Mouse (Mus musculus): Measurements from ENCODE around the gene Ndrg3.

DNA sequence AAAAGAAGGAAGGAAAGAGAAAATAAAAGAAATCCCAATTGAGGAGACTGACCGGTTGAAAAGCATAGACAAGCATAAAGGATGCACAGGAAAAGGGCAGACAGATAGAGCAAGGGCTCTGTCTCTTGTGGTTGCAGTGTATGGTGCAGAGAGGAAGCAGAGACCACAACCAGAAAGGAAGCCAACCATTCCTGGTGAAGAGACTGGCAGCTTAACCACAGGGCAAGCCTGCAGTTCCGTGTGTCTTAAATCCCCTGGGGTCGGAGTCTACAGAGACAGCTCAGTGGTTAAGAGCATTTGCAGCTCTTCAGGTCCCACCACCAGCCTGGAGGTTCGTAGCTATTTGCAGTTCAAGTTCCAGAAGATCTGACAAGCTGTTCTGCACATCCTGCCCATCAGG is 73.3 kb downstream of the Ndrg3 start:
- TF ChIP-seq CTCF (IDR thresholded peaks at IDR 0.05) (no peak), POLR2A (IDR thresholded peaks at IDR 0.05; ENCODE audit: insufficient read depth, low read depth, low read length) (no peak), EP300 (IDR thresholded peaks at IDR 0.05; ENCODE audit: insufficient read depth, low read depth, low read length) (no peak)
